Mouse (Mus musculus) liver, adult (tissue): ENCODE measurements around the gene Stxbp3.

Experiments used
- GATA4 ChIP-seq: IDR thresholded peaks from 2 replicates; pipeline ENCODE4 v1.6.1; 2014; ENCODE audit warnings: mild to moderate bottlenecking, low read length; ENCODE audit not compliant: insufficient replicate concordance

Gene Stxbp3

DNA sequence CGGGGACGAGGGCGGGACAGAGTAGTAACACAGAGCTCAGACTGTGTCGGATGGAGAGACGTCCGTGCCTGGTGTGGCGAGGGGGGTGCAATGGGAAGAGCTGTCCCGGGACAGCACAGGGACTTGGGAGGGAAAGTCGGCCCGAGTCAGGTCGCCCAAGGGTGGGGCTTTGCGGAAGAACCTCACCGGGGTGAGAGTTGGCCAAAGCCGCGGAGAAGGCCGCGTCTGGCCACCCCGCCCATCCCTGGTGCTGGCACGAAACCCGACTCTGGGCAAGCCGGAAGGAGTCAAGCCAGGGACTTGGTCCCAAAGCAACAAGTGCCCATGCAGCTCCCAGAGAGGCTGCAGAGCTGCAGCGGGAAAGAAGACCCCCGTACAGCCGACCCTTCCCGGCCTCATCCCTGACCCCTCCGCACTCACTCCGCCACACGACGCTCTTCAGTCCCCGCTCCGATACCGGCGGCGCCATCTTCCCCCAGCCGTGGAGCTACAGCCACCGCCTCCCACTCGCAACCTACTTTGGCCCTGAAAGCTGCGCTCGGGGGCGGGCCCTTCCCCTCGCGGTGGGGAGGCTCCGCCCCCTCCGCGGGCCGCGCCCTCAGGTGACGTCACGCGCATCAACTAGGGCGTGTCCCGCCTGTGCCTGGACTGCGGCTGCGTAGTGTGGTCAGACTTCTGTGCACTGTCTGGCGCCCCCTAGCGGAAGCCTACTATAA is at the start of gene Stxbp3:
TSS of gene Stxbp3 (minus strand) at position 527 of the 716 bp plus-strand sequence.
- peak; percentile 62; the same call in 1 of the 2 replicates for TF ChIP-seq GATA4

DNA sequence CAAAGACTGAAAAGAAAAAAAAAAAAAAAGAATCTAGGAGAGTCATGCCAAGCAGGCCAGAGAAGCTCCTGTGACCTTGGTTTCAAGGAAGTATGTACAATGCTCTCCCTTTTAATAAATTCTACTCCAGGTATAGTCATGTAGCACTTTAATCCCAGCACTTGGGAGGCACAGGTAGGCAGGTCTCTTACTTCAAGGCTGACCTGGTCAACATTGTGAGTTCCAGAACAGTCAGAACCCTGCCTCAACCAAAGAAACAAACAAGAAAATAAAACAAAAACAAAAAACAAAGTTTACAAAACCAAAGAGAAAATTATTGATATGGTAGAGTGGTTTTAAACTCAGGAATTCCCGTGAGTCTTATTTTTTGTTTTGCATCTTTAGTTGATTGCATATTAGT is 49.6 kb upstream of the Stxbp3 start, which contains the start of gene Fndc7:
TSS of gene Fndc7 (minus strand) at position 101 of the 400 bp plus-strand sequence.
- TF ChIP-seq GATA4: no peak

DNA sequence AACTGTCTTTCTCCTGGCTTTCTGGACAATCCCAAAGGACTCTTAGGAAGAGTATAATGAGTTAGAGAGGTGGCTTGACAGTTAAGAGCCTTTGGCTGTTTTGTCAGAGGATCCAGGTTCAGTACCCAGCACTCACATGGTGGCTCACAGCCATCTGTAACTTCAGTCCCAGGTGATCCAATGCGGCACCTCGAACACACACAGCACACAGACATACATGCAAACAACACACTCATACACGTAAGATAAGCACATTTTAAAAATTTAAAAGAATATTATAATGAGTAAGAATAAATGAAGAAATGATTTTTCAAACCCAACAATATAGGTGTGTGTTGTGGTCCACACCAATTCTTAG is 47.3 kb upstream of the Stxbp3 start:
- no peak for TF ChIP-seq GATA4

DNA sequence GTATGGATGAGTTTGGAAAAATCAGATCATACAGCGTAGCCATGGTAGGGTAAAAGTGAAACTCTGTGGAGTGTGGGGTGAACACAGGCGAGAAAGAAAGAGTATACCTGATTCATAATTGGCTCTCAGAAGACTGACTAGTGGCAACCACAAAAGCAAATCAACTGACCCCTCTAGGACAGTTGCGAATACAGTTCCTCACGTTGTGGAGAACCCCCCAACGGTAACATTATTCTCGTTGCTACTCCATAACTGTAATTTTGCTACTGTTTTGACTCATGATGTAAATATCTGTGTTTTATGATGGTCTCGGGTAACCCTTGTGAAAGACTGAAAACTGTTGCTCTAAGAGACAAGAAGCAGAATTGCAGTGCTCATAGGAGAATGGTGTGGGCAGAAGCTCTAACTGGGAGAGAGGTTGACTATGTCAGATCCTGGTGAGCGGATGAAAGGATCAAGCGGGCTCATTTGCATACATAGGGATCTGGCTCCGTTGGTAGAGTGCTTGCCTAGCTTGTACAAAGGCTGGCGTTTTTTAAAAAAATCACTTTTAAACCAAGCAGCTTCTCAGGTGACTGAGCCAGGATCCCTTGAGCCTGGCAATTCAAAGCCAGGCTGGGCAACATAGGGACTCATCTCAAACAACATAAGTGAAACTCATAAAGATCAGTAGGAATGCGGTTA is 46.8 kb upstream of the Stxbp3 start:
- TF ChIP-seq GATA4: no peak

DNA sequence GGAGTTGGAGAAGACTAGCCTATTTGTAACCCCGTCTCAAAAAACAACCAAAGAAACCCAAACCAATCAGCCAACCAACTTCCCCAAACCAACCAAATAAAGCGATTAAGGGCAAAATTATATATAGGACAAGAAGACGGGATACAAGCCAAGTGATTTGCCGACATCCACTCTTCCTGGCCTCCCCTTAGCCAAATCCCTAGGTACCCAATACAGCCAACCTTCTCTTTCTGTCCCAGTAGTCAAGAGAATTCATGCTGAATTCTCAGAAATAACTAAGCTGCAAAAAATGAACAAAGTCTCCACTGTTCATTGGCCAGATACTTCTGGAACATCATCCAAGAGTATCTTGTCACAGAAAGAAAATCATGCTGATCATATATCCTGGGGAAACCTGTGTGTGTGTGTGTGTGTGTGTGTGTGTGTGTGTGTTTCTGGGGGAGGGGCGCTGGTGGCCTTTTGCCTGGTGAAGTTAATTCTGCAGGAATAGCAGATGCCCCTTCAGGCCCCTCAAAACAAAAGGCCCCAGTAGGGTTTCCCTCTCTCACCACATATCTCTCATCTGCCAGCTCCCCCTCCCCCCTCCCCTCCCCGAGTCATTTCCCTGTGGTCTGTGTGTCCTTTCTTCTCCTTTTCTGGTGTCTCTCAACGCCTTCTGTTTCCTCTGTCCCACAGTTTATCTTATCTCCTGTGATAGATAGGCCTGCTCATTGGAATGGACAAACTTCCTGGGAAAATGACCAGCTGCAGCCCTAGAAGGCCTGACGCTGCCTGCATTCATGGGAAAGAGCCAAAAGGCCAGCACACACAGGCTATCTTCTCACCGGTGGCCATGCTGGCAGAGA is 45.6 kb upstream of the Stxbp3 start:
- peak; percentile 99 for TF ChIP-seq GATA4

DNA sequence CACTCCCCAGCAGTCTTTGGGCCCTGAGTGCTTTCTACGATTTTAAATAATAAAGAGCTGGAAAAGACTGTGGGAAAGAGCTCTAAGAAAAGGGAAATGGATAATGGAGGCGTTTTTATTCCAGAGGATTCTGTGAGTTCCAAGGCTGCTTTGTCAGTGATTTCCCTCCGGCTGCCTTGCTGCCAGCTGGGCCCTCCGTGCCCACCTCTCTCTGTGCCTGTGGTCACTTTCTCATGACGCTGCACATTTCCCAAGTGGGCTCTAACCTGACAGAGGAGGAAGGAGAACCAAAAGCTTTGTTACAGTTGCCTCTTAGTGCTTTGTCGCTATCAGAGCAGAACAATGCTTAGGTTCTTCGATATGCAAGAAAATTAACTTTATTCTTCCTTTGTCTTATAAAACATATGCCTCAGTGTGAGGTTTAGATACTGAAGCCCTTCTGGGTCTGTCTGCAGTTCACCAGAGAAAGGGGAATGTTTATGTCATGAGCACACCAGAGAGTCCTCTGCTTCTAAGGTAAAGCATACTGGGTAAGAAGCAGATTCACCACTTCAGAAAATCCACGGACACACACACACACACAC is 44.5 kb upstream of the Stxbp3 start:
- no peak for TF ChIP-seq GATA4

DNA sequence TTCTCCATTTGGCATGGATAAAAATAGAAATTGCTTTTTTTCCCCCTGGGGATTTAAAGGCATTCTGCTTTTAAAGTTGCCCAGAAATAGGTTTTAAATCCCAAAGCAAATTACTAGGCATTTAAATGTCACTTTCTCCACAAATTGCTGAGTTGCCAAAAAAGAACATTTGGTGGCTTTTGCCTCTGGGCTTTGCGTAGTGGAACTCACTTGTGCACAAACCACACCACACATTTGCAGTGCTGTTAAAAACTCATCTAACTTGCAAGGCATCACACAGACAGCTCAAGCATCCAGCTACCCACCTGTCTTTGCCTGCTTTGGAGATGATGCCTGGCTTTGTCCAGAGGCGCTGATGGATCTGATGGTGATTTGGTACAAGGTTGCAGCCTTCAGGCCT is 42.7 kb upstream of the Stxbp3 start:
- TF ChIP-seq GATA4: no peak

DNA sequence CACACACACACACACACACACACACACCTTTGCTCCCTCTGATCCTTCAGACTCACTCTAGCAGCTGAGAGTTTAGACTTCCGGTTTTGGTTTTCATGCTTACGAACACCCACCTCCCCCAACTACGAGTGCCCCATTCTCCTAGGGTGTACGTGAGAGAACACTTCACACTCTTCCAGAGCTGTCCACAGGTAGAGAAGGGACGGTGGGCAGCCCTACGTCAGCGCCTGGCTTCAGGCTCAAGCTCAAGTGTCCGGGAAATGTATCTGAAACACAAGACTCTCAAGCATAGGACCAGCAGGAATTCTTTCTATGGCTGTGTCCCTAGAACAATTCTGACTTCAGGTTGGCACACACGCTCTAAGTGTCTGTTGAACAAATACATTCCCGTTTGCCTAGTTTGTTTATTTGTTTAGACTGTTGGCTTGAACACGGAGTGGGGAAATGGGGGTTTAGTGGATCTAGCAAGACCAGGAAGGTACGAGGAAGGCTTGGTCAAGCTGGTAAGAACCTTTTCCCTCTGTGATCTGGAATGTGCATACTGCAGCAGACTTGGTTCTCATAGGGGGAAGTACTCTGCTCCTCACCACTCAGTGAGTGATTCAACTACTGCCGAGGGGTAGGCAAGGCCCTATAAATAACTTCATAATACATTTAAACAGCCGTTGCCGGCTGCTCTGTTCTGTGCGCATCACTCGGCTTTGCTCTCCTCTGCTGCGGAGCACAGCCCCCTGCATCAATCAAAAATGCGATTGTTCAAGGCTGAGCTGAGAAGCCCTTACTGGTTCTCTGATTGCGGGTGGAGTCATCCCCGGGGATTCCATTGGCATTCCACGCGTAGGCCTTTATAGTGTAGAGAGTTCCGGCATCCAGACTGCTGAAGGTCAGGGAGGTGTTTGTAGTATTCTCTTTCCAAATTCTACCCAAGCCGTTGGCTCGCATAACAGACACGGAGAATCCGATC is 40.5 kb upstream of the Stxbp3 start:
- no peak for TF ChIP-seq GATA4

DNA sequence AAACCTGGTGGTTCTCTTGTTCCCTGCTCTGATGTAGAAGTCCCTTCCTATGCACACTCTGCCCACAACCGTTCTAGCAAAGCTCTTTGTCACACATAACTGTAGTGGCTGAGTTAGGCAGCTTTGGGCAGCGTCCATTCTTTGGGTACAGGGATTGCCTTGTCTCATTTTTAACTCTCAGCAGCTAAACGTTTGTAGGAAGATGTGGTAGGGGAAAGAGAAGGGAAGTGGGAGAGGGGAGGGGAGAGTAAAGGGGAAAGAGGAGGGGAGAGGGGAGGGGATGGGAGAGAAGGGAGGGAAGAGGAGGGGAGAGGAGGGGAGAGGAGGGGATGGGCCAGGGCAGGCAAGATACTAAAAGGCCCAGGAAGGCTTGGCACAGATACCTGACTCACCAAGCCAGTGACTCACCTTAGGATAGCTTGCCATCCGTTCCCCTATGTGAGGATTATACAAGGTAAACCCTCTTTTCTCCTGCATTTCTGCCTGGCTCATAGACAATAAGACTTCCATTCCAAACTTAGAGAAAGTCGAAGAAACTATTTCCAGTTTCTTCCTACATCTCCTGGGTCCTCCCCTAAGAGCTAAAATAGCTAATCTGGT is 39.6 kb upstream of the Stxbp3 start:
- no peak for TF ChIP-seq GATA4

DNA sequence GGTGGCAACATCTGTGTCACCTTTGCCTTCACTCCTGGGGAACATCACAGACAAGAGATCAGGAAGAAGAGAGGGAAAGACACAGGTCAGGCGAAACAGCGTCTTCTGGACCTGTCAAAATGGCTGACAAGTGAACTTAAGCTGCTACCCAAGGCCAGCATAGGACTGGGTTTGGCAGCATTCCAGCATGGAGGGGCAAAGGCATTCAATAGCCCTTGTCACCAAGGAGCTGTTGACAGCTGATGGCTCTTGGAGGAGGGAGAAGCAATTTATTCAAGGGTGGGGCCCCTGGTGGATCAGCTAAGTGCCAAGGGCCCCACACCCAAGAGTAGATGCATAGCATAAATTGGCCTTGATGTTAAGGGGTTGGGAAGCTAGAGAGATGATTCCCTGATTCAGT is 38.8 kb upstream of the Stxbp3 start:
- TF ChIP-seq GATA4: no peak

DNA sequence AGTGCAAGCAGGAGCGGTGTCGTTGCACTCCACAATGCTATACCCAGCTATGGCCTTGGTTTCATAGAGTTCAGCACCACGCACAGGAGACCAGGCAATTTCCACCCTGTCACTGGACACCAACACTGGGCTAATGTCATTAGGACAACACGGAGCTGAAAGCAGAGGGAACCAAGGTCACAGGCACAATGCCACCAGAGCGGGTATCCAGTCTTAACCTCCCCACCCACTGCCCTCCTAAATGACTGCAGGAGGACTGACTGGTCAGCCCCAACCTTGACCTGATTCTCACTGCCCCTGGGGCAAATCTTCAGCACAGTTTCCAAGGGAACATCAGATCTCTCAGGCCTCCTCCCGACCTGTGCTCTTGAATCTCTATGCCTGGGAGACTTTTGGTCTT is 30.3 kb upstream of the Stxbp3 start:
- TF ChIP-seq GATA4: no peak

DNA sequence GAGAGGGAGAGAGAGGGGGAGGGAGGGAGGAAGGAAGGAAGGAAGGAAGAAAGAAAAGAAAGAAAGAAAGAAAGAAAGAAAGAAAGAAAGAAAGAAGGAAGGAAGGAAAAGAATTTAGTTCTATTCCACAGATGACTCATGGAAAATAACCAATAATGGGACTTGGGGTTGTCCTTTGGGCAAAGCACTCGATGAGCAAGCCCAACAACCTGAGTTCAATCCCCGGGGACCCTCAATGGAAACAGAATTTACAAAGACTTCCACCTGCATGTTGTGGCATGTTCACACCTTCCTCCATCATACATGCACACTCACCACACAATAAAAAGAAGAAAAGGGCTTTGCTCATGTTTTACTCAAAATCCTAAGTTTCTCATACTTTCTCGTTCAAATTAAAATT is 27.1 kb upstream of the Stxbp3 start:
- no peak for TF ChIP-seq GATA4

DNA sequence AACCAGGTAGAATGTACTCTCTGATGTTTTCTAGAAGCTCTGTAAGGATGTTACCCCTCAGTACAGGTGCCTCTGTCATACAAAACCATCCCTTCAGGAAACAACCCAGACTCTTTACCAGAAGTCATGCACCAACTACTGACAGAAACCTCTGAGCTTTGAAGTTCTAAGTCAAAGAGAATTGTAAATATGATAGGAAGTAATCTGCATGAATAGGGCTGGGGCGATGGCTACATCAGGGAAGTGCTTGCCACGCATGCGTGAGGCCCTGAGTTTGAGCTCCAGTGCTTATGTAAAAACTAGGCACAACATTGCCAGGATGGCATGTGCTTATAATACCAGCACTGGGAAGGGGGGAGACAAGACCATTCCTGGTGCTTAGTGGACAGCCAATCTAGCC is 25.4 kb upstream of the Stxbp3 start:
- no peak for TF ChIP-seq GATA4

DNA sequence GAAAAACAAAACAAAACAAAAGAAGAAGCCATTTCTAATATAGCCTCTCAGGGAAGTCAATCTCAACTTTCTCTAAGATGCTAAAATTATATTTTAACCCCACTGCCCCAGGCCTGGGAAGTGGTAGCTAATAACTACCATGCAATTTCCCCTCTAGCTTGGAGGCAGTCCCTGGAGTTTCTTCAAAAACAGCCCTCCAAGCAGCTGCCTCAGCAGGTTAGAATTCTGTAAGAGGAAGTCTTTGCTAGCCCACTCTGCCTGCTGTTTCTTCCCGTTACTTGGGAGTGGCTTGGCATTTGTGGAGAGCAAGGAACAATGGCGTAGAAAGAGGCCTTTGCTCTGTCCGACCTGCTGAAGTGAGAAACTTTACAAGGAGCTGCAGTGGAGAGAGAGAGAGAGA is 24.8 kb upstream of the Stxbp3 start:
- TF ChIP-seq GATA4: no peak
